Mouse (Mus musculus): ENCODE measurements around the gene Hip1r. TPM values are rescaled to one million over a fixed set of nuclear protein-coding genes. Genes with fewer than 3 reads are reported as not detected.
"Not testable (repeated sequence)": the region's sequence is repeated elsewhere in the genome, so short reads cannot be mapped to it uniquely, and the experiment has no call there.

The Hip1r gene
- polyA plus RNA-seq, 1 experiment from 2014 or later = 5.6 TPM

DNA sequence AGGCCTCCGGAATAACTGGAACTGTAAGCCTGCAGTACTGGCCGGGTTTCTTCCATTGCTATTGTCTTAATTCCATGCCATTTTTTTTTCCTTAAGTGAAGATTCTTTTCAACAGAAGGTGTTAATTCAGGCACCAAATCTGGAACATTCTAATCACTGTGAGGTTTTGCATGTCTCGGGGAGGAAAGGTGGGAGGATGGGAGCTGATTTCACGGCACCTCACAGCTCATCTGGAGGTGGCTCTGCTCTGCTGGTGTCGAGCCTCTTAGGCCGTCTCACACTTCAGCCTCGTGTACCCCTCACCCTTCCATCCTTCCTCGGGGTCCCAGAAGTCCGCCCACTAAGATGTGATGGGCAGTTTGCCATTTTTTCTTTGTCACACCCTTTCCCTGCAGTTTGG is 67.7 kb downstream of the Hip1r start:
- Histone ChIP-seq H3K9ac (peak overlapping the region; percentile 38; the same call in 1 of the 2 replicates), H3K4me3 (no peak overlapping the region), H3K4me1 (peaks cover 64% of the 10 kb centered on the region), H3K4me2 (no peak overlapping the region), H3K27me3 (replicated peaks) (no peaks in the 10 kb centered on the region), H3K27ac (replicated peaks) (peak overlapping the region; percentile 20), H3K36me3 (no peaks in the 10 kb centered on the region), H3K9me3 (no peaks in the 10 kb centered on the region)
- no peak for ATAC-seq (ENCODE audit: extremely low read depth, insufficient number of reproducible peaks, low FRiP score, low TSS enrichment)
- WGBS = 46% methylated on average over 9 of the region's 9 CpGs

GRCm38 (mm10) chr5:124043212-124043978 is 70.0 kb downstream of the Hip1r start:
- H3K4me2 ChIP-seq = peak overlapping the region; percentile 53
- H3K27me3 ChIP-seq (replicated peaks) = no peaks in the 10 kb centered on the region
- H3K9ac ChIP-seq = peak overlapping the region; percentile 72
- H3K27ac ChIP-seq (replicated peaks) = peak overlapping the region; percentile 98
- 18% methylated on average over 10 of the region's 10 CpGs for WGBS
- ATAC-seq (ENCODE audit: extremely low read depth, insufficient number of reproducible peaks, low FRiP score, low TSS enrichment) = peak; percentile 45; the same call in 1 of the 2 replicates
- peaks cover 67% of the 10 kb centered on the region for H3K4me1 ChIP-seq
- H3K36me3 ChIP-seq = no peaks in the 10 kb centered on the region
- no peaks in the 10 kb centered on the region for H3K9me3 ChIP-seq
- no peak overlapping the region; the same call in 1 of the 2 replicates for H3K4me3 ChIP-seq

DNA sequence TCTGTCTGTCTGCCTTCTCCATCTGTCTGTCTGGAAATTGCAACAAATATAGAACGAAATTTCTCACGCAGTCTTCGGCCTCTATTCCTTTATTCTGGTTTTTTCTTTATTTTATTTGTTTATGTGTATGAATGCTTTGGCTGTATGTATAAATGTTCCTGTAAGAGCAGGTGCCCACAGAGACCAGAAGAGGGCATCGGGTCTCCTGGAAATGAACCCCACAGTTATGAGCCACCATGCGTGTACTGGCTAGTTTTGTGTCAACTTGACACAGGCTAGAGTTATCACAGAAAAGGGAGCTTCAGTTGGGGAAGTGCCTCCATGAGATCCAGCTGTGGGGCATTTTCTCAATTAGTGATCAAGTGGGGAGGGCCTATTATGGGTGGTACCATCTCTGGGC is 70.6 kb downstream of the Hip1r start:
- Histone ChIP-seq H3K36me3 (no peaks in the 10 kb centered on the region), H3K4me2 (peak overlapping the region; percentile 53), H3K27me3 (replicated peaks) (no peaks in the 10 kb centered on the region), H3K9me3 (no peaks in the 10 kb centered on the region), H3K9ac (peak overlapping the region; percentile 72), H3K4me3 (no peak overlapping the region), H3K4me1 (peaks cover 70% of the 10 kb centered on the region), H3K27ac (replicated peaks) (peak overlapping the region; percentile 98)
- ATAC-seq (ENCODE audit: extremely low read depth, insufficient number of reproducible peaks, low FRiP score, low TSS enrichment) = no peak
- 69% methylated on average over 5 of the region's 5 CpGs for WGBS

DNA sequence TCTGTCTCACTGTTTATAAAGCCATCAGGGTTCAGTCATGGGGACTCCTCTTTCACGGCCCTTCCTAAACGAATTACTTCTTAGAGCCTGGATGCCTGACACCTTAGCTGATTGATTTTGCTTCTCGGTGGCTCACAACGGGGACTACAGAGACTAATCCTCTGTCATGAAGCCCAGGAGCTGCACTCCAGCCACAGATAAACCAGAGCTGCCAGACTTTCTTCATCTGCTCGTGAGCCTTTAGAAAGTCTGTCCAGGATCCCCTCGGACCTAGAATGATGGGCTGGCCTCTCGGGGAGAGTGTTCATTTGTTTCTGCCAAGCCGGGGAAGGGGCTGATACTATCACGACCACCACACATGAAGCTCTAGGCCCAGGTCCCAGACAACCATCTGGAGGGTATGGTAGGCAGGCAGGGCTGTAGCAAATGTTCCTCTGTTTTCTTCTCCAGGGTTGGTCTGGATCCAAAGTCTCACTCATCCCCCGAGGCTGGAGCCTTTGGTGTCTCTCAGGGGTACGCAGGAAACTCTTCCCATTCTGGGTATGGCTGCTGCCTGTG is 72.1 kb downstream of the Hip1r start:
- 27% methylated on average over 11 of the region's 11 CpGs for WGBS
- Histone ChIP-seq H3K27me3 (replicated peaks) (no peaks in the 10 kb centered on the region), H3K4me2 (no peak overlapping the region), H3K4me1 (peaks cover 81% of the 10 kb centered on the region), H3K9ac (peak overlapping the region; percentile 1), H3K4me3 (no peak overlapping the region), H3K36me3 (no peaks in the 10 kb centered on the region), H3K27ac (replicated peaks) (peak overlapping the region; percentile 59), H3K9me3 (no peaks in the 10 kb centered on the region)
- no peak for ATAC-seq (ENCODE audit: extremely low read depth, insufficient number of reproducible peaks, low FRiP score, low TSS enrichment)

DNA sequence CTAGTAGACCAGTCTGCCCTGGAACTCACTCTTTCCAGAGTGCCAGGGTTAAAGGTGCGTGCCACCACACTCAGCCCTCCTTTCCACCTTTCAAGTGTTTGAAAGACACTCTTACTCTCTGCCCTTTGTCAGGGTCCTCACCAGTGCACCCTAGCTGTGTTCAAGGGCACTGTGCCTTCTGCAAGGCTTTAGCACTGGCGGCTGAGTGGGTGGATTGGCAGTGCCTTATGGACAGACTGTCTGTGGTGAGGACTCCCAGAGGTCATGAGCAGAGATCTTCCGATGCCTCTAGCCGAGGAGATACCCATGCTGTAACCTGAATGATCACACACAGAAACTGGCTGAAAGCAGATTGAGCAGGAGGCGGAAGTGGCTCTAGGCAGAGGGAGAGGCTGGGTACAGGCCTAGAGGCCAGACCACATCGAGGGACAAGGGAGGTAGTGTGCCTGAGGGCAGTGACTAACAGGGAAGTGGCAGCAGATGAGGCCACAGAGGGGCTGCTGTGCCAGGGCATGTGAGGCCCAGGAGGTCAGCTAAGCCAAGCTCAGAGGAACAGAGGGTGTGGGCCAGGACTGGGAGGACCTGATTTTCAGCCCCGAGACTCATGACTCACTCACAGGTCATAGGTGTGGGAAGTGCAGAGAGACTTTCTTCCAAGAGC is 73.4 kb downstream of the Hip1r start:
- H3K27ac ChIP-seq (replicated peaks) = peak overlapping the region; percentile 20; the same call in 1 of the 2 replicates
- 0 out of 2 replicates have a peak overlapping the region, but pooled peaks have one; percentile 12 for H3K4me2 ChIP-seq
- H3K27me3 ChIP-seq (replicated peaks) = no peaks in the 10 kb centered on the region
- H3K9me3 ChIP-seq = no peaks in the 10 kb centered on the region
- H3K4me1 ChIP-seq = peaks cover 75% of the 10 kb centered on the region
- H3K9ac ChIP-seq = peak overlapping the region; percentile 45; the same call in 1 of the 2 replicates
- no peak overlapping the region for H3K4me3 ChIP-seq
- WGBS = 68% methylated on average over 7 of the region's 7 CpGs
- no peak for ATAC-seq (ENCODE audit: extremely low read depth, insufficient number of reproducible peaks, low FRiP score, low TSS enrichment)
- H3K36me3 ChIP-seq = no peaks in the 10 kb centered on the region

DNA sequence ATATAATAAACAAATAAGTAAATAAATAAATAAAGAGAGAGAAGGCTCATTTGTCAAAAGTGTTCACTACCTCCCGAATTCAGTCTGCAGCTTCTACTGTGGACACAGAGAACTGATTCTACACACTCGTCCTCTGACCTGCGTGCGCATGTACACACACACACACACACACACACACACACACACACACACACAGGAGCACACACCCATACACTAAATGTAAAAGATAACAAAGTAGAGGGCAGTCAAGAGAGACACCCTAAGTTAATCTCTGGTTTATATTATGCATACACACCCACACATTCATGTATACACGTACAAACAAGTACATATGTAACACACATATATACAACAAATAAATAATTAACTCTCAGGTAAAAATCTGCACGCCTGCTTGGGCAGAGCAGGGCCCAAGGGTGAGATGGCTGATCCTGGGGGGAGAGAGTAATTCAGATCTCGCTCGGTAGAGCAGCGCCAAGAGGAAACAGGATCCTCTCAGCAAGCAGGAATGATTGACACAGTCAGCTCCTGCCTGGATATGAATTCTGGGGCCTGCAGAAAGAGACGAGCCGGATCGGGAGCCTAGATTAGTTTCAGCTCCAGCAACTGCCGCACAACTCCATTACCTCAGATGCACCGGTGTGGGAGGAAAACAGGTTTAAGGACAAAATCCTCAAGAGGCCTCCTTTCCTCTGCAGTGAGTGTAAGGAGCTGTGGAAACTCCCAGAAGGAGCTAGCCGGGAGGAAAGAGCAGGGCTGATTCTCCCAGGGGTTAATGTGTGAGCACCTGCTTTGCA is 76.0 kb downstream of the Hip1r start:
- H3K36me3 ChIP-seq = no peaks in the 10 kb centered on the region
- WGBS = 50% methylated on average over 15 of the region's 15 CpGs
- H3K27me3 ChIP-seq (replicated peaks) = no peaks in the 10 kb centered on the region
- H3K4me2 ChIP-seq = peak overlapping the region; percentile 59
- H3K9ac ChIP-seq = peak overlapping the region; percentile 76
- H3K27ac ChIP-seq (replicated peaks) = peak overlapping the region; percentile 86
- H3K9me3 ChIP-seq = no peaks in the 10 kb centered on the region
- peaks cover 52% of the 10 kb centered on the region for H3K4me1 ChIP-seq
- H3K4me3 ChIP-seq = peak overlapping the region; percentile 32
- no peak for ATAC-seq (ENCODE audit: extremely low read depth, insufficient number of reproducible peaks, low FRiP score, low TSS enrichment)

DNA sequence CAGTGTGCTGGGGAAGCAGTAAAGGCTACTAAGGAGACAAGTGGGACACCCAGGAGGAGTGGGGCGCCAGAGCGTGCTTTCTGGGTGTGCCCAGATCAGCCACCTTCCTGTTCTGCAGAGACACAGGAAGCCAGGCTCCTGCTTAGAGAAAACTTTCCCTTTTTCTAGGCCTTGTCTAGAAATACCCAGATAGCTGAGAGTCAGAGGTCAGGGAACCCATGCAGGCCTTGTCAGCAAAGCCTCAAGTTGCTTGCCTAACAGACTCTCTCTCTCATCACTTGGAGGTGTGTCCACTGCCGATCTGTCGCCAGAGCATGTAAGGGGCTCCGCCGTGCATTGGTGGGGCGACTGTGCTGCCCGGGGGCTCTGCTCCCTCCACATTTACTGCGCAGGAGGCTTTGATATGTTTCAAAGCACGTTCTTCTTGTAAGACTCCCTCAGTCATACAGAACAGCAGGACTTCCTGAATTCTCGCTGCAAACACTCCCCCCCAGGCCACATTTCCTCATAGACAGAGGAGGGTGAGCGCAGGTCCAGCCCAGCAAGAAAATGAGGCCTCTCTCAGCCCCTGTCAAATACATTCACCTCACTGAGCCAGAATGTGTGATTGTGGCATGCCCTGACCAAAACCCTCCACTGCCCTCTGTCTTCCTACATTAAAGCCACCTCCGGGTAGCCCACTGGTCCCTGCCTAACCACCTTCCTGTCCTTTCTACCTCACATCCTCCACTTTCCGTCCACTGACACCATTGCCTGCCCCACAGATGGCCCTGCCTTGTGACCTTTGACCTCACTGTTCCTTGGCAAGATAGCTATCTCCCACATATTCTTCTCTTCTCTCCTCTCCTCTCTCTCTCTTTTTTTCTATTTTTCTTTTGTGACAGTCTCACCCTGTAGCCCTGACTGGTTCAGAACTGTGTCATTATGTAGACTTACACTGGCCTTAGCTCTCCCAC is 76.9 kb downstream of the Hip1r start:
- no peak for ATAC-seq (ENCODE audit: extremely low read depth, insufficient number of reproducible peaks, low FRiP score, low TSS enrichment)
- Histone ChIP-seq H3K27me3 (replicated peaks) (no peaks in the 10 kb centered on the region), H3K36me3 (no peaks in the 10 kb centered on the region), H3K9ac (peak overlapping the region; percentile 76), H3K4me3 (peak overlapping the region; percentile 32), H3K27ac (replicated peaks) (peak overlapping the region; percentile 86), H3K9me3 (no peaks in the 10 kb centered on the region), H3K4me1 (peaks cover 46% of the 10 kb centered on the region), H3K4me2 (peak overlapping the region; percentile 59)
- WGBS = 29% methylated on average over 14 of the region's 14 CpGs

DNA sequence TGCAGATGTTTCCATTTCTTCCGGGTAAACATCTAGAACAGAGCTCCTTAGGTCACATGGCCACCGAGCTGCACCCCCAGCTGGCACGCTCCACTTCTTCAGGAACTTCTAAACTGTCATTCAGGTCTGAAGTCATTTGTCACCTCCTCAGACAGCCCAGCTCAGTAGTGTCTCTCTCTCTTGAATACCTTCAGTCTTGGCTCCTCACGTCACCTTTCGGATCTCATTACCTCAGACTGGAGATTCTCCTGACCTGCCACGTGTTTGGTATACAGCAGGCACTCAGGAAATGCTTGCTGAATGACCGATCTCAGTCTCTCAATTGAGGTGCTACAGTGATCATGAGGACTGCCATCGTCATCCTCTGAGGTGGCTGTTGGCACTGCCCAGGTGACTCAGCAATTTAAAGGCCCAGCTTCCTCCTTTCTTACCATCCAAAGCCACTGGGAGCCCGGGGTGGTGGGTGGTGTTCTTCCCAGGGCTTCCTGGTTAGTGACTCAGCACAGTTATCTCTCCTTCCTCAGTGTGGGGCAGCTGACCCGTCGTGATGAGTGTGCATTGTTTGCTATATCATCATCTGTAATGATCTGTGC is 78.6 kb downstream of the Hip1r start:
- Histone ChIP-seq H3K4me3 (peak overlapping the region; percentile 32), H3K9ac (no peak overlapping the region; the same call in 1 of the 2 replicates), H3K27me3 (replicated peaks) (no peaks in the 10 kb centered on the region), H3K4me1 (peaks cover 35% of the 10 kb centered on the region), H3K9me3 (0 out of 2 replicates have a peak, but pooled peaks cover 6% of the 10 kb centered on the region), H3K27ac (replicated peaks) (peak overlapping the region; percentile 86), H3K36me3 (no peaks in the 10 kb centered on the region), H3K4me2 (peak overlapping the region; percentile 59)
- peak; percentile 89 for ATAC-seq (ENCODE audit: extremely low read depth, insufficient number of reproducible peaks, low FRiP score, low TSS enrichment)
- WGBS = 55% methylated on average over 11 of the region's 11 CpGs

DNA sequence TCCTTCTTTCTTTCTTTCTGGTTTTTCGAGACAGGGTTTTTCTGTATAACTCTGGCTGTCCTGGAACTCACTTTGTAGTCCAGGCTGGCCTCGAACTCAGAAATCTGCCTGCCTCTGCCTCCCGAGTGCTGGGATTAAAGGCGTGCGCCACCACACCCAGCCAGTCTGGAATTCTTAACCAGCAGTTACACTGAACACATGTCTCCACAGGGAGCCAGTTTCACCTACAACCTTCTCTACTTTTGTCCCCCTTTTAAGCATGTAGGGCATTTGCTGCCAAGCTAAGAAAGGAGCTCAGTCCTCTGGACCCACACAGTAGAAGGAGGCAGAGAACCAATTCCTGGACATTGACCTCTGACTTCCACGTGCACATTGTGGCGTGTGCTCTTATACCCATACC is 79.2 kb downstream of the Hip1r start:
- Histone ChIP-seq H3K27ac (replicated peaks) (peak overlapping the region; percentile 54), H3K4me1 (peaks cover 29% of the 10 kb centered on the region)
- not testable (repeated sequence) for H3K4me2 ChIP-seq; H3K4me3 ChIP-seq; H3K36me3 ChIP-seq; H3K9ac ChIP-seq; ATAC-seq (ENCODE audit: extremely low read depth, insufficient number of reproducible peaks, low FRiP score, low TSS enrichment); H3K27me3 ChIP-seq (replicated peaks); H3K9me3 ChIP-seq
- 92% methylated on average over 7 of the region's 7 CpGs for WGBS
